Mouse (Mus musculus) stomach, embryonic 14.5 days (tissue): Measurements from ENCODE around the gene Zfp719. TPM values are rescaled to one million over a fixed set of nuclear protein-coding genes. Genes with fewer than 3 reads are reported as not detected.
A peak's percentile ranks its signal among the peaks of the same experiment; 100 is the strongest.

Experiments used
- ATAC-seq: fragments of 200-750 bp; cut with Nextera tagmentation; 2 replicates; pipeline ENCODE4 v1.8.0; 2017; ENCODE audit warnings: low read depth, moderate TSS enrichment; ENCODE audit not compliant: insufficient number of reproducible peaks, insufficient read depth, low FRiP score
- H3K27ac ChIP-seq: fragments of 300-500 bp; sonication (generic); 2 replicates; pipeline ENCODE4 v1.5.1; 2014; ENCODE audit warnings: mild to moderate bottlenecking, low read length, moderate library complexity, mixed read lengths
- H3K27me3 ChIP-seq: fragments of 300-500 bp; sonication (generic); 2 replicates; pipeline ENCODE4 v1.6.1; 2014; ENCODE audit warnings: low read length, control low read depth, mixed read lengths; ENCODE audit not compliant: control insufficient read depth, insufficient read depth
- H3K36me3 ChIP-seq: fragments of 300-500 bp; sonication (generic); 2 replicates; pipeline ENCODE4 v1.6.1; 2014; ENCODE audit warnings: mild to moderate bottlenecking, control low read depth, low read length, moderate library complexity, mixed read lengths; ENCODE audit not compliant: control insufficient read depth, insufficient read depth
- H3K4me1 ChIP-seq: fragments of 300-500 bp; sonication (generic); 2 replicates; pipeline ENCODE4 v1.6.1; 2014; ENCODE audit warnings: low read length, control low read depth, mixed read lengths; ENCODE audit not compliant: control insufficient read depth, insufficient read depth
- H3K4me2 ChIP-seq: fragments of 300-500 bp; sonication (generic); replicated peaks from 2 replicates; pipeline ENCODE4 v1.6.1; 2014; ENCODE audit warnings: low read depth, low read length, control low read depth
- H3K4me3 ChIP-seq: fragments of 300-500 bp; sonication (generic); 2 replicates; pipeline ENCODE4 v1.5.1; 2014; ENCODE audit warnings: low read depth, low read length, control low read depth
- H3K9ac ChIP-seq: fragments of 300-500 bp; sonication (generic); replicated peaks from 2 replicates; pipeline ENCODE4 v1.6.1; 2014; ENCODE audit warnings: low read depth, mild to moderate bottlenecking, control low read depth, low read length, moderate library complexity, mixed read lengths
- H3K9me3 ChIP-seq: fragments of 300-500 bp; sonication (generic); 2 replicates; pipeline ENCODE4 v1.6.1; 2016; ENCODE audit warnings: low read depth, low read length, control low read depth; ENCODE audit not compliant: control insufficient read depth
- WGBS: fragments of 180-500 bp; shearing (Covaris S2); extraction: QIAGEN DNeasy Blood & Tissue Kit; methylation state at CpG from one replicate; pipeline ENCODE4 v1.1.7; 2014; 5-methylcytosine and 5-hydroxymethylcytosine counted together
- polyA plus RNA-seq: library from polyadenylated mRNA; unstranded; fragments of >200 nt; fragmentation: Nextera tagmentation; extraction: Ambion mirVana; gene quantifications from 2 replicates; pipeline ENCODE4 v1.2.1, GENCODE M21; 2014

The Zfp719 gene
- polyA plus RNA-seq, 1 experiment from 2014 or later: 14.8 TPM

DNA sequence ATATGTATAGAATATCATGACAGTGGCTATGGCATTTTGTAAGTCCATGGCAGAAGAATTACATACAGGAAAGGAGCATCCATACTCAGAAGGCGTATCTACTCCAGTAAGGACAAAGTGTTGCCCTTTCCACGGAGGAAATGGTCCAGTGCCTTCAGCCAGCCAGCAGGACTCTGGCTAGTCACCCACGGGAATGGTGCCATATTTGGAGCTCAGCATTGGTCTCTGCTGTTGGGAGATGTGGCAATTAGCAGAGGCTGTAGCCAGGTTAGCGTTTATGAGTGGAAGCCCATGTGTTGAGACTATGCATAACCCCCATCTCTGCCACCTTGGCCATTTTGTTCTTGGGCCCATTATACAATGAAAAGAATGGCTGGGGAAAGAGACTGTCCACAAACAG lies 31.2 kb upstream of the Zfp719 start:
- Histone ChIP-seq H3K4me2 (no peak overlapping the region), H3K4me1 (no peaks in the 10 kb centered on the region), H3K36me3 (no peaks in the 10 kb centered on the region), H3K9me3 (no peaks in the 10 kb centered on the region), H3K27me3 (no peaks in the 10 kb centered on the region), H3K4me3 (no peak overlapping the region), H3K9ac (no peak overlapping the region), H3K27ac (no peak overlapping the region)
- ATAC-seq: no peak
- 72% methylated on average over 4 of the region's 4 CpGs for WGBS

DNA sequence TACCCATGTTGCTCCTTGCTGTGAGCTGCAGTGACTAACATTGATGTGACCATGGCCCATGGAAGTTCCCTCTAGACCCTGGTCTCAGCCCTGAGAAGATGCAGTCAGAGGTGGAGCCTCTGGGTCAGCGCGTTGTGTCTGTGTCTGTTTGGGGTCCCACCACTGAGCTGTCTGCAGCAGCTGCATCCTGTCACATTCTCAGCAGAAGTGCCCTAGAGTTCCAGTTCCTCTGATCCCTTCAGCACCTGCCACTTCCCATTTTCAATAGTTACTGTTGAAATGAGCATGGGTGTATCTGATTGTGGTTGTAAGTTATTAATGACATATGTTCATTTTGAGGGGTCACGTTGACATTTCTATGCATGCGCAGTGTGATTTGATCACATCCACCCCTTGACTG lies 26.3 kb upstream of the Zfp719 start:
- no peak overlapping the region for H3K4me3 ChIP-seq
- 76% methylated on average over 4 of the region's 4 CpGs for WGBS
- H3K9ac ChIP-seq: no peak overlapping the region
- H3K36me3 ChIP-seq: no peaks in the 10 kb centered on the region
- ATAC-seq: no peak
- no peak overlapping the region for H3K4me2 ChIP-seq
- no peaks in the 10 kb centered on the region for H3K4me1 ChIP-seq
- no peak overlapping the region for H3K27ac ChIP-seq
- no peaks in the 10 kb centered on the region for H3K9me3 ChIP-seq
- H3K27me3 ChIP-seq: no peaks in the 10 kb centered on the region

DNA sequence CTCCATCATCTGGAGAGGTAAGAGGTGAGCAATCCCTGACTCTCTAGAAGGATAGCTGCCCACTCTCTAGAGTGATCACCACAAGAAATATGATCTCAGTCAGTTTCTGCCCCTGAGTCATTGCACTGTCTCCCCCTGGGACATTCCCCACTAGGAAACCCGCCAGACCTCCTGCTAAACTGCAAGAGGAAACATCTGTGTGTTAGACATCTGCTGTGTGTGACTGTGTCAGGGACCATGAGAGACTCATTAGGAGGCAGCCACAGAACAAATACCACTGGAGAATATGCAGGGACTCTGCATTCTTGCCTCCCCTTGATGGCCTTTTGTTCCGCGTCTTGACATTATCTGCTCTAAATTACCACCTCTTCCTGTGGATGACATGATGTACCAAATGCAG lies 24.9 kb upstream of the Zfp719 start:
- 68% methylated on average over 3 of the region's 3 CpGs for WGBS
- Histone ChIP-seq H3K4me2 (no peak overlapping the region), H3K9ac (no peak overlapping the region), H3K4me1 (no peaks in the 10 kb centered on the region), H3K4me3 (no peak overlapping the region), H3K36me3 (no peaks in the 10 kb centered on the region), H3K27ac (no peak overlapping the region), H3K27me3 (no peaks in the 10 kb centered on the region), H3K9me3 (no peaks in the 10 kb centered on the region)
- ATAC-seq: peak; percentile 37; the same call in 1 of the 2 replicates

DNA sequence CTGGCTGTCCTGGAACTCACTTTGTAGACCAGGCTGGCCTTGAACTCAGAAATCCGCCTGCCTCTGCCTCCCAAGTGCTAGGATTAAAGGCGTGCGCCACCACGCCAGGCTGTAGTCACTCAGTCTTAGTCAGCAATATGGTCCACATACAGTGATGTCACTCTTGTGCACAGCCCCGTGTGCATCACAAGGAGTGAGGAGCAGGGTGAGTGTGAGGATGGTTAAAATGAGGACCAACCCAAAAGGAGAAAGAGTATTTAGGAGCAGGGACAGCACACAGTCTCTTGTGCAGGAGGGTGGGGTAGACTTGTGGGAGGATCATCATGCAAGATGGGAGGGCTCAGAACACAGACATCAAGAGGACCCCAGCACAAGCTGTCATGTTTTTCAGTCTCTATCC lies 24.1 kb upstream of the Zfp719 start:
- Histone ChIP-seq H3K4me1 (no peaks in the 10 kb centered on the region), H3K4me3 (no peak overlapping the region), H3K27me3 (no peaks in the 10 kb centered on the region), H3K27ac (no peak overlapping the region), H3K36me3 (no peaks in the 10 kb centered on the region), H3K9ac (no peak overlapping the region), H3K9me3 (no peaks in the 10 kb centered on the region), H3K4me2 (no peak overlapping the region)
- ATAC-seq: no peak
- WGBS: 86% methylated on average over 5 of the region's 5 CpGs

DNA sequence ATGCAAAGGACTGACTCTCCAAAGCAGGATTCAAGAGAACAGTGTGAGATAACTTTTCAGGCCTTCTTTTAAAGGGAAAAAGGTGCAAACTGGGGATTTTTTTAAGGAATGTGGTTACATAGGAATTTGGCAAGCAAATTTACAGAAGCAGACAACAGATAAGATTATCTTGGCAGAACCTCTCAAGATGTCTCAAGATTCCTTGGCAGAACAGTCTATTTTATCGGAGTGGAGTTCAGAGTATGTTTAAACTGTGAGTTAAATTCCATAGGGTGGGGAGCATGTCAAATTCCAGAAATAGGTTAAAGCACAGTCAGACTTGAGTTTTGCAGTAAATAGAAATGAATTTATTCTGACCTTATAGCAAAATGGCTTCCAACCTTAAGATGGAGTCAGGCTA lies 22.5 kb upstream of the Zfp719 start:
- H3K36me3 ChIP-seq: no peaks in the 10 kb centered on the region
- no peaks in the 10 kb centered on the region for H3K4me1 ChIP-seq
- H3K9ac ChIP-seq: no peak overlapping the region
- WGBS: 30% methylated on average over 1 of the region's 1 CpGs
- H3K4me2 ChIP-seq: no peak overlapping the region
- H3K27ac ChIP-seq: no peak overlapping the region
- H3K4me3 ChIP-seq: no peak overlapping the region
- no peak for ATAC-seq
- no peaks in the 10 kb centered on the region for H3K27me3 ChIP-seq
- H3K9me3 ChIP-seq: no peaks in the 10 kb centered on the region

DNA sequence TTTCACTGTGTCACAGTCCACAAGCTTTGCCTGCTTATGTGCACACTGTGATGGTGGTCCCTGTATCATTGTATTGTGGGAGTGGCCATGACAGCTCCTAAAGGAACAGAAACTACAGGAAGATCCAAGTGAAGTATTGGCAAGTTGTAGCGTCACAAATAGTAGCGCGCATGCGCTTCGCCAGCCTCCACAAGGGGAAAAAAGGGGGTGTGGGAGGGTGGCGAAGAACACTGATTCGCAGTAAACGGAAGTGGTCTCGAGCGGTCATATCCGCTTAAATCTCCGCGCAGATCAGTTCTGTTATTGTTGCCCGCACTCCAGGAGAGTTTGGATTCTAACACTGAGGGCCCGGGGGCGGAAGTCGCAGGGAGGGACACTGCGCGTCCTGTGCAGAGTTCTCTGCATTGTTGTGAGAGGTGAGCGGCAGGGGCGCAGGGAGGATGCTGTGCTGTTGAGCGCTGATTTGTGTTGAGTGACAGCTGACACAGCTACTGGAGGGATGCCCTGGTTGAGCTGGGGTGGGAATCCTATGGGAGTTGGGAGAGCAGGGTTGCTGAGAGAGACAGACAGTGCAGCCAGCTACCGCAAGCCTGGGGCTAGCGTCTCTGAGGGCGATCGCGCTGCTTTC lies 17.3 kb upstream of the Zfp719 start, which contains the start of gene Zfp658:
TSS of gene Zfp658 (plus strand) at position 251 of the 628 bp plus-strand sequence.
- Histone ChIP-seq H3K27me3 (no peaks in the 10 kb centered on the region), H3K27ac (peak within 1 kb of the TSS; percentile 61), H3K9me3 (no peaks in the 10 kb centered on the region), H3K4me1 (peaks cover 7% of the 10 kb centered on the region; the same call in 1 of the 2 replicates), H3K9ac (peak within 1 kb of the TSS; percentile 81), H3K36me3 (peaks cover 10% of the 10 kb centered on the region), H3K4me3 (peak within 1 kb of the TSS; percentile 72), H3K4me2 (peak within 1 kb of the TSS; percentile 79)
- ATAC-seq: peak; percentile 86; the same call in 1 of the 2 replicates
- under 1% methylated on average over 27 of the region's 27 CpGs for WGBS

DNA sequence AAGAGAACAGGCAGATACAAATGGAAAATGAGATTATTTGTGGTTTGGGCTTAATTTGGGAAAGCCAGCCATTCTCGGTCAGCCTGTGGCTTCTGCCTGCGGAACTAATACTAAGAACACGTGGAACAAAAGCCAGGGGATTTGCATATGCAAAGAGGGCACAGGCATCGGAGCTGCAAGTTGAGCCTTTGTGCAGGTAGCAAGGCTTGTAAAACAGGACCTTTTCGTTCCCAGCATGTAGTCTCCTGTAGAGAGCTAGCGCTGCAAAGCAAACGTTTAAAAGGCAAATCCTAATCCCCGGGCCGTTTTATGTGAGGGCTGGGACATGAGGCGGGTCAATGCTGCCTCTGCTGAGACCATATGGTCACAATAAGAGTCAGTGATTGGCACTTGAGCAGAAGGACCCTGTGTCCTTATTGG lies 16.7 kb upstream of the Zfp719 start:
- WGBS: 0% methylated on average over 10 of the region's 10 CpGs

DNA sequence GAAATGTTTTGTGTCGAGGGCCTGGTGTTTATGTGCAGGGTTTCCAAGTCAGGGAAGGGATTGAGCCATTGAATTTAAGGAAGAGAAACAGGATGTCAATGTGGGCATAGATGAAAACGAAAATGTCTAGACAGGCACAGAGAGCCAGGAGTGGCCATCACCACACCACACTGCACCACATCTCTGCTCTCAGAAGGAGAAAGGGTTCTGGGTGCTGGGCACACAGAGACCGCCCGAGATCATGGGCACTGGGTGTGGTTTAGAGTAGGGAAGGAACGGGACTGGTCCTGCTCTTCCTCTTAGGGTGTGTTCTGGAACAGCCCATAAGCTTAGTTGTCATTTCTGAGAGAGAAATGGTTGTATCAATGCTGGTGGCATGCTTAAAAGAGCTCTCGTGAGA lies 16.1 kb upstream of the Zfp719 start:
- Histone ChIP-seq H3K27ac (no peak overlapping the region), H3K4me1 (peaks cover 7% of the 10 kb centered on the region; the same call in 1 of the 2 replicates), H3K36me3 (peaks cover 21% of the 10 kb centered on the region), H3K4me2 (peak overlapping the region; percentile 79), H3K9ac (0 out of 2 replicates have a peak overlapping the region, but pooled peaks have one; percentile 81), H3K9me3 (no peaks in the 10 kb centered on the region), H3K27me3 (no peaks in the 10 kb centered on the region), H3K4me3 (peak overlapping the region; percentile 72)
- WGBS: 55% methylated on average over 6 of the region's 6 CpGs
- ATAC-seq: no peak

More for the DNA sequence above, 16.7 kb upstream of the Zfp719 start:
- H3K9ac ChIP-seq: peak overlapping the region; percentile 81
- peaks cover 15% of the 10 kb centered on the region for H3K36me3 ChIP-seq
- H3K27me3 ChIP-seq: no peaks in the 10 kb centered on the region
- peak overlapping the region; percentile 79 for H3K4me2 ChIP-seq
- peak overlapping the region; percentile 72 for H3K4me3 ChIP-seq
- H3K9me3 ChIP-seq: no peaks in the 10 kb centered on the region
- peaks cover 7% of the 10 kb centered on the region; the same call in 1 of the 2 replicates for H3K4me1 ChIP-seq
- ATAC-seq: no peak
- peak overlapping the region; percentile 61 for H3K27ac ChIP-seq

DNA sequence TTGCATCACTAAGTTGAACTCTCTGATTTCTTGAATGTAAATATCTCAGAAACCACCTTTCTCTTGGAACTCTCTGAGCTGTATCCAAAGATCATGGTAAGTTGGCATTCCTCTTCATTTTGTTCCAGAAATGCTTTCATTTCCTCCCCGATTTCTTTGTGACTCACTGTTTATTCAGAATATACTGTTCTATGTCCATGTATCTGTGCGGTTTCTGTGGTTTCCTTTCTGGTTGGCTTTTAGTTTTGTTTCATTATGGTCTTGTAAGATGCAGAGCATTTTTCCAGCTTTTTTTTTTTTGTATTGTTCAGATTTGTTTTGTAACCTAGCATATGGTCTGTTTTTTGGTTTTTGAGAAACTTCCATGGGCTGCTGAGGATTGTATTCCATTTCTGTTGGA lies 8.2 kb upstream of the Zfp719 start:
- Histone ChIP-seq H3K4me1 (no peaks in the 10 kb centered on the region), H3K36me3 (peaks cover 47% of the 10 kb centered on the region), H3K27ac (no peak overlapping the region), H3K4me3 (no peak overlapping the region), H3K9ac (no peak overlapping the region), H3K27me3 (no peaks in the 10 kb centered on the region), H3K9me3 (no peaks in the 10 kb centered on the region), H3K4me2 (no peak overlapping the region)
- no peak for ATAC-seq
- 95% methylated on average over 2 of the region's 2 CpGs for WGBS
